Mouse (Mus musculus): ENCODE results near the gene R3hdm1. TPM values are rescaled to one million over a fixed set of nuclear protein-coding genes. Genes with fewer than 3 reads are reported as not detected.

R3hdm1 gene
- total and polyA plus RNA-seq, 3 experiments = 17.7 to 164 (median 106) TPM

DNA sequence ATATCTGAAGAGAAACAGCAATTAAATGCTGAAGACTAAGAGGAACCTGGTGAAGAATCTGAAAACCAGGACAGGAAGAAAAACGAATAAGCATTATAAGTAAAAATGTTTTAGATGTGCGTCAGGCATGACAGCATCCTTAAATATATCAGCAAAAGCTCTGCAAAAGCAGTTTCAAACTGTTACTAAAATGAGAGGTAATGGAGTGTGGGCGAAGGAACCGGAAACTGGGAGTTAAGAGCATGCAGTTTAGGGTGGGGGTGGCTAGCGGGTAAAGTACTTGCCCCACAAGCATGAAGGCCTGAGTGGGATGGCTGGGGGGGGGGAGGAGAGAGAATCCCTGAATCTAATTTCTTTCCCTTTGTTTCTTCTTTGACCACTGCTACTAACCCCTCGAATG is 30.1 kb upstream of the R3hdm1 start:
- Histone ChIP-seq H3K9ac (ENCODE audit: control insufficient read depth, low read depth, low read length, poor library complexity, severe bottlenecking) (no peak overlapping the region), H3K27me3 (ENCODE audit: control insufficient read depth in 1 of 2, insufficient read depth in 2 of 2, low read length in 2 of 2) (no peaks in the 10 kb centered on the region), H3K4me1 (ENCODE audit: control insufficient read depth in 1 of 2, insufficient read depth in 2 of 2, low read length in 2 of 2) (peaks cover 13 to 16% of the 10 kb centered on the region in 2 experiments), H3K36me3 (ENCODE audit: control insufficient read depth in 1 of 2, insufficient read depth in 2 of 2, low read length in 2 of 2) (peaks cover 0 to 21% of the 10 kb centered on the region in 2 experiments; a peak in 2 of 4 replicates), H3K9me3 (replicated peaks; ENCODE audit: insufficient read depth, low read length) (no peaks in the 10 kb centered on the region), H3K79me2 (ENCODE audit: control insufficient read depth, insufficient read depth, low read length, poor library complexity) (no peaks in the 10 kb centered on the region), H3K27ac (ENCODE audit: control insufficient read depth, low read depth, low read length) (no peak overlapping the region), H3K4me3 (ENCODE audit: control insufficient read depth in 1 of 2, insufficient read depth in 1 of 2, low read depth in 2 of 2, low read length in 2 of 2) (no peak overlapping the region)
- no peak for TF ChIP-seq POLR2AphosphoS2 (IDR thresholded peaks at IDR 0.05; ENCODE audit: low read length)
- no peak for TF ChIP-seq USF2 (IDR thresholded peaks at IDR 0.05; ENCODE audit: borderline replicate concordance in 1 of 2, insufficient read depth in 1 of 2, low read depth in 1 of 2, low read length in 2 of 2)
- no peak for TF ChIP-seq RCOR1 (IDR thresholded peaks at IDR 0.05; ENCODE audit: low read depth, low read length)
- no peak for TF ChIP-seq NRF1 (IDR thresholded peaks at IDR 0.05; ENCODE audit: insufficient read depth, low read depth, low read length, poor library complexity, severe bottlenecking)
- no peak for TF ChIP-seq E2F4 (IDR thresholded peaks at IDR 0.05; ENCODE audit: borderline replicate concordance, low read depth, low read length)
- no peak for TF ChIP-seq ZKSCAN1 (IDR thresholded peaks at IDR 0.05; ENCODE audit: low read depth, low read length)
- no peak for DNase-seq (ENCODE audit: low read depth, low spot score)

DNA sequence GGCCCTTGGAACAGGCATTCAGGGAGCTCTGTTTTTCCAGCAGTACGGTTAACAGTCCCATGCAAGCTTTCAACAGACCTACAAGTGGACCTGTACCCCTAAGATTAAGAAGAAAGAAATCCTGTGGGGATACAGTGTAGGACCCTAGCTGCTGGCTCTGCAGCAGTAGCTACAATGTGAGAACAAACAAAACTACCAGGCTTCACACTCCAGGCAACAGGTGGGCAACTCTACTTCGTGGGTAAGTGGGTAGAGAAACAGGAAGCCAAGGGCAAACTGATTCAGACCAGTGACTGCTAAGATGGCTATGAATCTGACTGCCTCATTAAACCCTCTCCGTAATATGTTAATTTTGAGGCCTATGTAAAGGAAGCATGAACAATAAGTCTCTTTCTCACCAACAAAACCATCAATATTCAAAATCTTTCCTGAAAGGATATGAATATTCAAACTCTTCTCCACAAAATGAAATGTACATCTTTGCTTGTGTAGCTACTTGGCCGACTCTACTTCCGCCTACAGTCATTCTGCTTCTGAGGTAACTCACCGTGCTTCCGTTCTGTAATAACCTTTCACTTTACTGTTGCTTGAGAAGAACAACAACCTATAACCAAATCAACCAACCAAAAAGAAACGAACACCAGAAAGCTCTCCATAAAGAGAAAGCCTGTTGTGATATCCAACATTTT is 26.2 kb upstream of the R3hdm1 start:
- TF ChIP-seq UBTF (IDR thresholded peaks at IDR 0.05; ENCODE audit: borderline replicate concordance, insufficient read depth, low read depth, low read length) (no peak), ZNF384 (IDR thresholded peaks at IDR 0.05; ENCODE audit: low read depth, low read length) (no peak), CTCF (IDR thresholded peaks at IDR 0.05 in 2 of 3, conservative IDR thresholded peaks at IDR 0.05 in 1 of 3; ENCODE audit: control insufficient read depth in 1 of 3, insufficient read depth in 1 of 3, low read depth in 2 of 3, low read length in 3 of 3, poor library complexity in 1 of 3, severe bottlenecking in 1 of 3) (no peak), MAFK (IDR thresholded peaks at IDR 0.05; ENCODE audit: borderline replicate concordance, low read depth, low read length) (no peak), POLR2AphosphoS2 (IDR thresholded peaks at IDR 0.05; ENCODE audit: low read length) (no peak), HCFC1 (IDR thresholded peaks at IDR 0.05; ENCODE audit: low read depth, low read length) (no peak), USF2 (IDR thresholded peaks at IDR 0.05; ENCODE audit: borderline replicate concordance in 1 of 2, insufficient read depth in 1 of 2, low read depth in 1 of 2, low read length in 2 of 2) (no peak), MYC (IDR thresholded peaks at IDR 0.05; ENCODE audit: low read depth, low read length) (no peak), SIN3A (IDR thresholded peaks at IDR 0.05; ENCODE audit: low read length) (no peak), BHLHE40 (IDR thresholded peaks at IDR 0.05; ENCODE audit: borderline replicate concordance, low read depth, low read length) (no peak), GABPA (IDR thresholded peaks at IDR 0.05; ENCODE audit: low read depth, low read length) (no peak), NRF1 (IDR thresholded peaks at IDR 0.05; ENCODE audit: insufficient read depth, low read depth, low read length, poor library complexity, severe bottlenecking) (no peak), MYB (IDR thresholded peaks at IDR 0.05; ENCODE audit: low read depth, low read length) (no peak)
- H3K79me2 ChIP-seq (ENCODE audit: control insufficient read depth, insufficient read depth, low read length, poor library complexity) = no peaks in the 10 kb centered on the region
- no peak overlapping the region for H3K4me3 ChIP-seq (ENCODE audit: control insufficient read depth in 1 of 2, insufficient read depth in 1 of 2, low read depth in 2 of 2, low read length in 2 of 2)
- H3K27ac ChIP-seq (ENCODE audit: control insufficient read depth, low read depth, low read length) = no peak overlapping the region
- DNase-seq (ENCODE audit: low read depth, low spot score) = no peak
- no peaks in the 10 kb centered on the region for H3K27me3 ChIP-seq (ENCODE audit: control insufficient read depth in 1 of 2, insufficient read depth in 2 of 2, low read length in 2 of 2)
- peaks cover 8 to 10% of the 10 kb centered on the region in 2 experiments for H3K4me1 ChIP-seq (ENCODE audit: control insufficient read depth in 1 of 2, insufficient read depth in 2 of 2, low read length in 2 of 2)
- peaks cover 0 to 14% of the 10 kb centered on the region in 2 experiments; a peak in 2 of 4 replicates for H3K36me3 ChIP-seq (ENCODE audit: control insufficient read depth in 1 of 2, insufficient read depth in 2 of 2, low read length in 2 of 2)
- H3K9ac ChIP-seq (ENCODE audit: control insufficient read depth, low read depth, low read length, poor library complexity, severe bottlenecking) = no peak overlapping the region
- H3K9me3 ChIP-seq (replicated peaks; ENCODE audit: insufficient read depth, low read length) = no peaks in the 10 kb centered on the region
